Mouse (Mus musculus): ENCODE data around the gene Spata31d1a.

DNA sequence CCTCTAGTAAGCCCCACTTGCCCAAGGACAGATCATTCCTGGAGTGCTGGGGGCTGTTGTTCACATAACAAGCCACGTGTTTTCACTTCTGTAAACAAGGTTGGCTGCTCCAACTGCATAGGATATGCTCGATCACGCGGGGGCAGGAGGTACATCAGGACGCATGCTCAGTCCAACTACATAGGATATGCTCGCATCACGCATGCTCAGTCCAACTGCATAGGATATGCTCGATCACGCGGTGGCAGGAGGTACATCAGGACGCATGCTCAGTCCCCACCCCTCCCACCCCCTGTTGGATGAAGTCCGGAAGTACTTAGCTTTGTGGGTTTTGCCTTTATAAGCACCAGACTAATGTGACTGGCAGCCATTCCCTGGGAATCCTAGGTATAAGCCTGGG is 48.2 kb downstream of the Spata31d1a start:
- TF ChIP-seq CTCF (IDR thresholded peaks at IDR 0.05; ENCODE audit: low read depth) (no peak), EP300 (IDR thresholded peaks at IDR 0.05; ENCODE audit: low read depth) (no peak)
